Comparison of ENCODE assay signal across 10 mouse cellular contexts in the genomic region with DNA sequence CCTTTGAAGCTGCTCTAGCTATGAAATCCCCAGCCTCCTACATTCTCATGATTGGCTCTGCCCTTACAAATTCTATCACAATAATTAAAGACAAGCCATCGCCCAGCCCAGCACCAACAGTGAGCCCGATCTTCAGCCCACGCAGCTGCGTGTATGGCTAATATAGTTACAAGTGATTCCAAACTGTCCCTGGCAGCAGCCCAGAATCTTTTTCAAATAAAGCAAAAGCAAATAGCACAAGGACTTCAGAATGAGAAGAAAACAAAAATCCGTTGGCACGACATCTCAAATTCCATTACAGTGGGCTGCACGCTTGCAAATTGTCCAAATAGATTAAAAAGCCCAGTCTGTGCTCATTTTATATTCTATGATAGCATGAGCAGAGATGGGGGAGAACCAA. TPM values are rescaled to one million over a fixed set of nuclear protein-coding genes. Genes with fewer than 3 reads are reported as not detected.
DNase-seq lines count a peak whose midpoint lies in the region; ATAC-seq and TF ChIP-seq lines count a peak whose summit lies in the region.
"Had no signal": no experiment of that assay in that cellular context is flagged by ENCODE, and none has a peak within 500 bp of the region (broad histone marks: within the 10 kb centered on the region; RNA-seq: fewer than 3 reads in every experiment).

No protein-coding gene starts in this region.

- H3K4me2 ChIP-seq in hindbrain, postnatal 0 days (ENCODE audit: low read depth, low read length): no peak overlapping the region
- no peak overlapping the region for H3K4me2 ChIP-seq in hindbrain, embryonic 16.5 days (ENCODE audit: low read length)
- H3K4me2 ChIP-seq: heart, embryonic 13.5 days had no signal

- peak; percentile 30 to 37 for DNase-seq in cerebellum, postnatal 10 days
- no peak for DNase-seq in cerebellum, adult 11-12 months
- DNase-seq in hindbrain, postnatal 0 days (ENCODE audit: low spot score): peak; percentile 55
- DNase-seq in layer of hippocampus, adult 18-20 months (ENCODE audit: low spot score in 2 of 2): peak; percentile 74 to 92
- DNase-seq in lung, postnatal 25 days (ENCODE audit: low spot score): peak; percentile 5
- DNase-seq in embryo, embryonic 10.5 days (ENCODE audit: low spot score): no peak
- DNase-seq: B cell, adult 2 months had no signal

- H3K4me1 ChIP-seq in hindbrain, postnatal 0 days (ENCODE audit: insufficient read depth, low read length): no peaks in the 10 kb centered on the region
- peaks cover 4% of the 10 kb centered on the region; the same call in 1 of the 2 replicates for H3K4me1 ChIP-seq in hindbrain, embryonic 16.5 days (ENCODE audit: control insufficient read depth, insufficient read depth, low read depth, low read length)
- H3K4me1 ChIP-seq: heart, embryonic 13.5 days had no signal

- no peak overlapping the region for H3K9ac ChIP-seq in hindbrain, postnatal 0 days (replicated peaks; ENCODE audit: low read length)
- H3K9ac ChIP-seq in hindbrain, embryonic 16.5 days (ENCODE audit: low read depth, low read length): no peak overlapping the region
- H3K9ac ChIP-seq: heart, embryonic 13.5 days had no signal

- ATAC-seq in hindbrain, postnatal 0 days: no peak
- ATAC-seq in hindbrain, embryonic 16.5 days: no peak
- ATAC-seq in activated CD4-positive, CD25-positive, alpha-beta regulatory T cell, adult 4 months: no peak

- WGBS in hindbrain, postnatal 0 days: 39% methylated on average over 7 of the region's 7 CpGs
- WGBS in hindbrain, embryonic 16.5 days: 46% methylated on average over 7 of the region's 7 CpGs

- no peaks in the 10 kb centered on the region for H3K27me3 ChIP-seq in hindbrain, postnatal 0 days (ENCODE audit: insufficient read depth, low read length)
- H3K27me3 ChIP-seq in hindbrain, embryonic 16.5 days (replicated peaks; ENCODE audit: control insufficient read depth, insufficient read depth, low read length): no peaks in the 10 kb centered on the region
- H3K27me3 ChIP-seq: heart, embryonic 13.5 days had no signal

- no peak for TF ChIP-seq CTCF in hindbrain, postnatal 0 days (IDR thresholded peaks at IDR 0.05; ENCODE audit: low read depth)

- no peaks in the 10 kb centered on the region for H3K9me3 ChIP-seq in hindbrain, postnatal 0 days (ENCODE audit: low read length)
- no peaks in the 10 kb centered on the region for H3K9me3 ChIP-seq in hindbrain, embryonic 16.5 days (ENCODE audit: control insufficient read depth, low read length)
- H3K9me3 ChIP-seq: heart, embryonic 13.5 days had no signal

- no peaks in the 10 kb centered on the region for H3K36me3 ChIP-seq in hindbrain, postnatal 0 days (ENCODE audit: insufficient read depth, low read length)
- H3K36me3 ChIP-seq in hindbrain, embryonic 16.5 days (ENCODE audit: control insufficient read depth, insufficient read depth, low read length): no peaks in the 10 kb centered on the region
- H3K36me3 ChIP-seq: heart, embryonic 13.5 days had no signal

- H3K27ac ChIP-seq in hindbrain, postnatal 0 days: no peak overlapping the region
- no peak overlapping the region for H3K27ac ChIP-seq in hindbrain, embryonic 16.5 days (ENCODE audit: low read depth, low read length)
- H3K27ac ChIP-seq: heart, embryonic 13.5 days had no signal

- H3K4me3 ChIP-seq in hindbrain, postnatal 0 days (ENCODE audit: low read length): no peak overlapping the region
- no peak overlapping the region for H3K4me3 ChIP-seq in hindbrain, embryonic 16.5 days (ENCODE audit: low read length)
- H3K4me3 ChIP-seq: heart, embryonic 13.5 days had no signal

RNA-seq across cellular contexts. Expression of gene Galnt17, which starts 31.1 kb away (rescaled TPM):
- total RNA-seq in hindbrain, postnatal 0 days (2014; rRNA removed): 24.2 and 29.3 TPM in 2 replicates
- 6.2 and 7.0 TPM in 2 replicates for polyA plus RNA-seq in hindbrain, postnatal 0 days (2015; fragmentation: Nextera tagmentation; extraction: Ambion mirVana)
- 5.9 and 8.1 TPM in 2 replicates for polyA plus RNA-seq in hindbrain, embryonic 16.5 days (2015; fragmentation: Nextera tagmentation; extraction: Ambion mirVana)
- 100 to 1,000 TPM; 105 to 114 TPM for total RNA-seq in layer of hippocampus, adult 18-20 months (2021)
- polyA plus RNA-seq in activated CD4-positive, CD25-positive, alpha-beta regulatory T cell, adult 4 months (2017; shearing (Covaris generic)): under 1 TPM in 1 of 2 experiments, not detected in 1; 0.32 TPM

Comparison
In these comparisons a context has a peak if more than half of its experiments do, and no peak if none do; other contexts are left out.
1. DNase-seq: peak in cerebellum, postnatal 10 days (2 of 2), hindbrain, postnatal 0 days (single experiment), layer of hippocampus, adult 18-20 months (2 of 2) and lung, postnatal 25 days (single experiment); none in cerebellum, adult 11-12 months (single experiment) and embryo, embryonic 10.5 days (single experiment).